Mouse (Mus musculus) megakaryocyte, adult 5-6 weeks (primary cell): ENCODE results near the gene 6030468B19Rik. TPM values are rescaled to one million over a fixed set of nuclear protein-coding genes. Genes with fewer than 3 reads are reported as not detected.

Experiments used
- ATAC-seq: 2 replicates; pipeline ENCODE4 v1.8.0; 2016; ENCODE audit warnings: mild to moderate bottlenecking, inconsistent platforms; ENCODE audit not compliant: poor library complexity, severe bottlenecking
- total RNA-seq, 2 experiments: library from RNA; stranded (forward) in 1 of 2; stranded (reverse) in 1 of 2; fragments of 153-499, 151-499 nt in 1 of 2; fragments of 221-1000, 200-1000 nt in 1 of 2; gene quantifications; 2 replicates each; pipeline versions ENCODE4 v1.2.3 to v1.2.4; 2015 to 2017

The 6030468B19Rik gene
- total RNA-seq (2015) (0.60 TPM in 1 of 2 replicates, not detected in the other), total RNA-seq (2017) (0.53 TPM in 1 of 2 replicates, not detected in the other)

- ATAC-seq: peak; percentile 23; the same call in 1 of the 2 replicates
These were observed at the start of gene 6030468B19Rik for GRCm38 (mm10) chr11:117797511-117798159. 6030468B19Rik (plus strand) TSS chr11:117797660.

GRCm38 (mm10) chr11:117748628-117749027 is 48.8 kb upstream of the 6030468B19Rik start:
- no peak for ATAC-seq

- no peak for ATAC-seq
These were observed 48.0 kb upstream of the 6030468B19Rik start for GRCm38 (mm10) chr11:117749414-117749813.

GRCm38 (mm10) chr11:117751544-117751943 is 45.9 kb upstream of the 6030468B19Rik start:
- no peak for ATAC-seq

GRCm38 (mm10) chr11:117755891-117756290 is 41.6 kb upstream of the 6030468B19Rik start:
- no peak for ATAC-seq

- no peak for ATAC-seq
These were observed 38.2 kb upstream of the 6030468B19Rik start for GRCm38 (mm10) chr11:117759267-117759666.

GRCm38 (mm10) chr11:117760374-117761119 is 36.9 kb upstream of the 6030468B19Rik start:
- no peak for ATAC-seq

- no peak for ATAC-seq
These were observed 35.7 kb upstream of the 6030468B19Rik start for GRCm38 (mm10) chr11:117761801-117762200.

- ATAC-seq: no peak
These were observed 35.2 kb upstream of the 6030468B19Rik start for GRCm38 (mm10) chr11:117762246-117762645.

GRCm38 (mm10) chr11:117764319-117764718 is 33.1 kb upstream of the 6030468B19Rik start:
- ATAC-seq: no peak

- no peak for ATAC-seq
These were observed 32.1 kb upstream of the 6030468B19Rik start for GRCm38 (mm10) chr11:117765361-117765760.

GRCm38 (mm10) chr11:117766275-117766674 is 31.2 kb upstream of the 6030468B19Rik start:
- ATAC-seq: no peak

- peak; percentile 56 for ATAC-seq
These were observed 28.5 kb upstream of the 6030468B19Rik start for GRCm38 (mm10) chr11:117768725-117769682.

- no peak for ATAC-seq
These were observed 27.8 kb upstream of the 6030468B19Rik start for GRCm38 (mm10) chr11:117769683-117770047.

- no peak for ATAC-seq
These were observed 27.1 kb upstream of the 6030468B19Rik start for GRCm38 (mm10) chr11:117770407-117770806.

GRCm38 (mm10) chr11:117772352-117772751 is 25.1 kb upstream of the 6030468B19Rik start:
- no peak for ATAC-seq

GRCm38 (mm10) chr11:117774925-117775324 is 22.5 kb upstream of the 6030468B19Rik start:
- ATAC-seq: no peak

- peak; percentile 17; the same call in 1 of the 2 replicates for ATAC-seq
These were observed 21.9 kb upstream of the 6030468B19Rik start for GRCm38 (mm10) chr11:117775540-117775939.

- no peak for ATAC-seq
These were observed 21.2 kb upstream of the 6030468B19Rik start for GRCm38 (mm10) chr11:117776085-117776792.

- no peak for ATAC-seq
These were observed 20.3 kb upstream of the 6030468B19Rik start for GRCm38 (mm10) chr11:117777111-117777510.
